Mouse (Mus musculus) ES-E14 (cell line): ENCODE results near the gene Tnfrsf25. TPM values are rescaled to one million over a fixed set of nuclear protein-coding genes. Genes with fewer than 3 reads are reported as not detected.

ENCODE experiments used
- DNase-seq: peaks from one replicate; pipeline ENCODE4 v3.0.0-alpha.2; 2013; ENCODE audit warnings: low read depth, low spot score
- H3K27ac ChIP-seq: 2 replicates; pipeline ENCODE4 v1.5.1; 2012; ENCODE audit warnings: low read depth, mild to moderate bottlenecking, low read length, moderate library complexity, mixed read lengths; ENCODE audit not compliant: poor library complexity, insufficient read depth, severe bottlenecking
- H3K36me3 ChIP-seq: 2 replicates; pipeline ENCODE4 v1.6.1; 2012; ENCODE audit warnings: mild to moderate bottlenecking, low read length, moderate library complexity, mixed read lengths; ENCODE audit not compliant: control insufficient read depth, poor library complexity, insufficient read depth, severe bottlenecking
- H3K4me1 ChIP-seq, 2 experiments: fragments of 150-350 bp in 1 of 2; sonication (generic) in 1 of 2; 2 replicates each; pipeline ENCODE4 v1.6.1; 2012; ENCODE audit warnings: low read length in 2 of 2, mild to moderate bottlenecking in 1 of 2, mixed read lengths in 1 of 2; ENCODE audit not compliant: control insufficient read depth in 2 of 2, insufficient read depth in 2 of 2, poor library complexity in 1 of 2
- H3K4me3 ChIP-seq, 2 experiments: fragments of 150-350 bp in 1 of 2; sonication (generic) in 1 of 2; 2 replicates each; pipeline ENCODE4 v1.5.1; 2012; ENCODE audit warnings: low read length in 2 of 2, low read depth in 1 of 2, mild to moderate bottlenecking in 1 of 2, mixed read lengths in 1 of 2; ENCODE audit not compliant: insufficient read depth in 1 of 2, poor library complexity in 1 of 2, severe bottlenecking in 1 of 2
- H3K9ac ChIP-seq: 2 replicates; pipeline ENCODE4 v1.6.1; 2012; ENCODE audit warnings: low read depth, mild to moderate bottlenecking, low read length, mixed read lengths; ENCODE audit not compliant: poor library complexity, insufficient read depth, severe bottlenecking
- H3K9me3 ChIP-seq: fragments of 150-350 bp; sonication (generic); 2 replicates; pipeline ENCODE4 v1.6.1; 2012; ENCODE audit warnings: low read depth, mild to moderate bottlenecking, low read length; ENCODE audit not compliant: control insufficient read depth, insufficient read depth
- CHD2 ChIP-seq: IDR thresholded peaks from 2 replicates; pipeline ENCODE4 v1.6.1; 2014; ENCODE audit warnings: mild to moderate bottlenecking, low read depth, low read length, inconsistent platforms
- HCFC1 ChIP-seq: IDR thresholded peaks from 2 replicates; pipeline ENCODE4 v1.6.1; 2012; ENCODE audit warnings: low read length, inconsistent platforms, borderline replicate concordance; ENCODE audit not compliant: insufficient read depth
- MAFK ChIP-seq: IDR thresholded peaks from 2 replicates; pipeline ENCODE4 v1.6.1; 2014; ENCODE audit warnings: mild to moderate bottlenecking, low read depth, low read length, inconsistent platforms; ENCODE audit not compliant: insufficient read depth
- ZC3H11A ChIP-seq: IDR thresholded peaks from 2 replicates; pipeline ENCODE4 v1.6.1; 2012; ENCODE audit warnings: low read depth, mild to moderate bottlenecking, inconsistent platforms, low read length, borderline replicate concordance
- ZNF384 ChIP-seq: IDR thresholded peaks from 2 replicates; pipeline ENCODE4 v1.6.1; 2012; ENCODE audit warnings: low read depth, low read length, inconsistent platforms
- in situ Hi-C, 2 experiments: fragments of 600-800 bp; cut with MboI; formaldehyde crosslinking; loops; one replicate each; pipeline ENCODE4 v1.15.1; 2025; ENCODE audit warnings: low sequenced_read_pairs in 2 of 2, inconsistent platforms in 1 of 2; ENCODE audit not compliant: unreplicated experiment in 2 of 2
- total RNA-seq: library from RNA; depleted of rRNA; stranded (reverse); fragments of 300-350 nt; gene quantifications from 2 replicates; pipeline ENCODE4 v1.2.3, GENCODE M21; 2012

Tnfrsf25 gene
- total RNA-seq, 1 experiment: 3.8 TPM

DNA sequence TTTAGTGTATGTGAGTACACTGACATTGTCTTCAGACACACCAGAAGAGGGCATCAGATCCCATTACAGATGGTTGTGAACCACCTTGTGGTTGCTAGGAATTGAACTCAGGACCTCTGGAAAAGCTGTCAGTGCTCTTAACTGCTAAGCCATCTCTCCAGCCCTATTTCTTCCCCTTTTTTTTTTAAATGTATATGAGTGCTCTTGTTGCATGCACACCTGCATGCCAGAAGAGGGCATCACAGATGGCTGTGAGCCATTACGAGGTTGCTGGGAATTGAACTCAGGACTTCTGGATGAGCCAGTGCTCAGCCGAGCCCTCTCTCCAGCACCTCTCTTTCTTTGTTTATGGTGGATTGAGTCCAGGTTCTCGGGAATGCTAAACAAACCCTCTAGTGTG lies 6.2 kb upstream of the Tnfrsf25 start:
- Histone ChIP-seq H3K36me3 (peaks cover 61% of the 10 kb centered on the region), H3K4me1 (peaks cover 2 to 16% of the 10 kb centered on the region in 2 experiments; a peak in 2 of 4 replicates), H3K4me3 (no peak overlapping the region), H3K9me3 (no peaks in the 10 kb centered on the region), H3K27ac (no peak overlapping the region), H3K9ac (no peak overlapping the region)
- DNase-seq: no peak
- in situ Hi-C loops: no loop called here
- TF ChIP-seq ZNF384 (no peak), CHD2 (no peak), MAFK (no peak), HCFC1 (no peak), ZC3H11A (no peak)

DNA sequence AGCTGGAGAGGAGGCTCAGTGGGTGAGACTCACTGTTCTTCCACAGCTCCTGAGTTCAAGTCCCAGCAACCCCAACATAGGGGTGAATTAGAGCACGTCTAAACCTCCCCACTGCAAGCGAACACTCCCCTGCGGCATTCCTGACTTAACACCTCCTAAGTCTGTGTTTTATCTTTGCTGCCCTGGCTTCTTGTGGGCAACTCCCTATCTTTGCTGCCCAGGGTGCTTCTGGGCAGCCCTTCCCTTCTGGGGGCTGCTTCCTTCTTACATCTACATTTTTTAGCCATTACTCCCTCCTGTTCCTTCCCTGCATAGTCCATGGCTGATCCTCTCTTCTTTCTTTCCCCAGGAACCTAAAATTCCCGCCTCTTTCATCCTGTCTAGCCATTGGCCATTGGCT lies 5.0 kb upstream of the Tnfrsf25 start:
- no peak for DNase-seq
- no peak overlapping the region for H3K4me3 ChIP-seq
- in situ Hi-C loops: no loop called here

DNA sequence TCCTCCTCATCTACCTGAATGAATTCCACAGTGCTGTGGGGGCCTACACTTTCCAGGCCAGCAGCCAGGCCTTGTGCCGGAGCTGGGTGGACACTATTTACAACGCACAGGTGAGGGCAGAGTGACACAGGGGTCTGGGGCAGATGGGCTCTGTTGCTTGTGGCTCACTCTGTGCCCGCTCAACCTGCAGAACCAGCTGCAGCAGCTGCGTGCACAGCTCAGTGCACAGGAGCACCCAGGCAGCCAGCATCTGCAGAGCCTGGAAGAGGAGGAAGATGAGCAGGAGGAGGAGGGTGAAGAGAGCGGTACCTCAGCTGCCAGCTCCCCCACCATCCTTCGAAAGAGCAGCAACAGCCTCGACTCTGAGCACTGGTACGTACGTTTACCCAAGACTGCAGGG lies 3.4 kb upstream of the Tnfrsf25 start:
- in situ Hi-C loops: no loop called here
- no peak overlapping the region for H3K9ac ChIP-seq
- H3K27ac ChIP-seq: no peak overlapping the region
- TF ChIP-seq ZC3H11A (no peak), ZNF384 (no peak), CHD2 (no peak), MAFK (no peak), HCFC1 (no peak)
- no peak for DNase-seq
- no peaks in the 10 kb centered on the region for H3K9me3 ChIP-seq
- H3K36me3 ChIP-seq: peaks cover 54% of the 10 kb centered on the region
- H3K4me1 ChIP-seq: peaks cover 4 to 21% of the 10 kb centered on the region in 2 experiments; a peak in 2 of 4 replicates
- no peak overlapping the region for H3K4me3 ChIP-seq

More for the DNA sequence above, 5.0 kb upstream of the Tnfrsf25 start:
- Histone ChIP-seq H3K9me3 (no peaks in the 10 kb centered on the region), H3K36me3 (peaks cover 65% of the 10 kb centered on the region), H3K4me1 (peaks cover 4 to 20% of the 10 kb centered on the region in 2 experiments; a peak in 2 of 4 replicates), H3K9ac (no peak overlapping the region), H3K27ac (no peak overlapping the region)
- no peak for TF ChIP-seq ZC3H11A
- no peak for TF ChIP-seq HCFC1
- TF ChIP-seq ZNF384: no peak
- TF ChIP-seq CHD2: no peak
- no peak for TF ChIP-seq MAFK

DNA sequence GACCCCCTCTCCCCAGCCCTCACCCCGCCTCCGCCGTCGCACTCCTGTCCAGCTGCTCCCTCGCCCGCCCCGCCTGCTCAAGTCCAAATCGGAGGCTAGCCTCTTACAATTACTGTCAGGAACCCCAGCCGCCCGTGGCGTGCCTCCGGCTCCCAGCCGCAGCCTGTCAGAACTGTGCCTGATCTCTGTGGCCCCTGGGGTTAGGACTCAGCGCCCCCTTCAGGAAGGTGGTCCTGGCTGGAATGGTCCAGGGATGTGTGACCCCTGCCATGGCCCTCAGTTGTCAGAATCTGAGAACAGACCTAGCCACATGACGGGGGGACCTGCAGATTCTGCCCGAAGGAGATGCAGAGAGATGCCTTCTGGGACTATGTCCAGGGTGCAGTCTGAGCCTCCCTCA lies 1.7 kb upstream of the Tnfrsf25 start:
- TF ChIP-seq MAFK (no peak), CHD2 (no peak), ZC3H11A (no peak), HCFC1 (no peak), ZNF384 (no peak)
- Histone ChIP-seq H3K4me1 (peaks cover 4 to 18% of the 10 kb centered on the region in 2 experiments; a peak in 1 of 4 replicates), H3K36me3 (peaks cover 39% of the 10 kb centered on the region), H3K9ac (peak overlapping the region; percentile 9; the same call in 1 of the 2 replicates), H3K4me3 (peak overlapping the region; percentile 42 to 45; a peak in 3 of 4 replicates), H3K27ac (no peak overlapping the region), H3K9me3 (no peaks in the 10 kb centered on the region)
- no peak for DNase-seq
- in situ Hi-C loops: no loop called here
